Mouse (Mus musculus) hindbrain, postnatal 0 days (tissue): Measurements from ENCODE around the gene Ifitm3. TPM values are rescaled to one million over a fixed set of nuclear protein-coding genes. Genes with fewer than 3 reads are reported as not detected.

Source experiments
- ATAC-seq: fragments of 200-750 bp; cut with Nextera tagmentation; 2 replicates; pipeline ENCODE4 v1.8.0; 2017; ENCODE audit warnings: mild to moderate bottlenecking, moderate TSS enrichment, moderate library complexity
- DNase-seq: peaks from one replicate; pipeline ENCODE4 v3.0.0-alpha.2; 2015; ENCODE audit warnings: low spot score
- H3K27ac ChIP-seq: fragments of 300-500 bp; sonication (generic); 2 replicates; pipeline ENCODE4 v1.5.1; 2014; ENCODE audit warnings: mild to moderate bottlenecking
- H3K27me3 ChIP-seq: fragments of 300-500 bp; sonication (generic); 2 replicates; pipeline ENCODE4 v1.6.1; 2014; ENCODE audit warnings: low read length, mixed read lengths; ENCODE audit not compliant: insufficient read depth
- H3K36me3 ChIP-seq: fragments of 300-500 bp; sonication (generic); 2 replicates; pipeline ENCODE4 v1.6.1; 2014; ENCODE audit warnings: low read length, mixed read lengths; ENCODE audit not compliant: insufficient read depth
- H3K4me1 ChIP-seq: fragments of 300-500 bp; sonication (generic); 2 replicates; pipeline ENCODE4 v1.6.1; 2014; ENCODE audit warnings: antibody characterized with exemption, low read length, mixed read lengths; ENCODE audit not compliant: insufficient read depth
- H3K4me2 ChIP-seq: fragments of 300-500 bp; sonication (generic); 2 replicates; pipeline ENCODE4 v1.6.1; 2014; ENCODE audit warnings: low read depth, mild to moderate bottlenecking, low read length, moderate library complexity, mixed read lengths
- H3K4me3 ChIP-seq: fragments of 300-500 bp; sonication (generic); 2 replicates; pipeline ENCODE4 v1.5.1; 2014; ENCODE audit warnings: low read length
- H3K9ac ChIP-seq: fragments of 300-500 bp; sonication (generic); replicated peaks from 2 replicates; pipeline ENCODE4 v1.6.1; 2014; ENCODE audit warnings: mild to moderate bottlenecking, low read length, moderate library complexity, mixed read lengths
- H3K9me3 ChIP-seq: fragments of 300-500 bp; sonication (generic); 2 replicates; pipeline ENCODE4 v1.6.1; 2016; ENCODE audit warnings: low read length, mixed read lengths
- CTCF ChIP-seq: IDR thresholded peaks from 2 replicates; pipeline ENCODE4 v1.5.1; 2016; ENCODE audit warnings: antibody characterized with exemption, control low read depth, low read depth
- WGBS: fragments of 180-500 bp; shearing (Covaris S2); extraction: QIAGEN DNeasy Blood & Tissue Kit; methylation state at CpG from one replicate; pipeline ENCODE4 v1.1.7; 2014; 5-methylcytosine and 5-hydroxymethylcytosine counted together
- polyA plus RNA-seq: library from polyadenylated mRNA; unstranded; fragments of >200 nt; fragmentation: Nextera tagmentation; extraction: Ambion mirVana; gene quantifications from 2 replicates; pipeline ENCODE4 v1.2.1, GENCODE M21; 2015
- total RNA-seq: library from RNA; depleted of rRNA; stranded (reverse); fragments of >200 nt; gene quantifications from 2 replicates; pipeline ENCODE4 v1.2.3, GENCODE M21; 2014

The Ifitm3 gene
- total and polyA plus RNA-seq, 2 experiments from 2014 or later = 29.3 to 92.8 TPM

GRCm38 (mm10) chr7:140998853-140999700 lies 11.5 kb downstream of the Ifitm3 start:
- H3K36me3 ChIP-seq = no peaks in the 10 kb centered on the region
- H3K4me1 ChIP-seq = no peaks in the 10 kb centered on the region
- 89% methylated on average over 11 of the region's 11 CpGs for WGBS
- H3K4me3 ChIP-seq = no peak overlapping the region
- no peak overlapping the region for H3K27ac ChIP-seq
- no peaks in the 10 kb centered on the region for H3K27me3 ChIP-seq
- no peak for ATAC-seq
- DNase-seq = no peak
- no peak overlapping the region for H3K4me2 ChIP-seq
- H3K9ac ChIP-seq = no peak overlapping the region
- no peaks in the 10 kb centered on the region for H3K9me3 ChIP-seq
- no peak for TF ChIP-seq CTCF

DNA sequence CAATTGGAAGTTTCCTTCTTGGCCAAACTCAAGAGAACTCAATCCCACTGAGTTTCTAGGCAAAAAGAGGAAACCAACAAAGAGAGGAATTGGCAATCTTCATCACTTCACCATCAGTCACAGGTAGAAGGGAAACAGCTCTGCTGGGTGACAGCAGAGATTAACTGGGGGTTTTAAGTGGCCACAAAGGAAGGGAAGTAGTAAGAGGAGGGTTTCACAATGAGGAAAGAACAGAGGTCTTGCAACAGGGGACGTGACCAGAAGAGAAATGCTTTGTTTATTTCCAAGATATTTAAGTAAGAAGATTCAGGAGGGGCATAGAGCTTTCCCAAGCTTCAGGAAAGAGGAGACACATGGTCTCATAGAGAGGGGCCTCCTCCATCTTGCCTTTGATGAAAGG lies 12.8 kb downstream of the Ifitm3 start:
- WGBS = 52% methylated on average over 1 of the region's 1 CpGs

GRCm38 (mm10) chr7:140991117-140991689 lies 19.4 kb downstream of the Ifitm3 start:
- ATAC-seq (no peak), DNase-seq (no peak)
- H3K36me3 ChIP-seq = no peaks in the 10 kb centered on the region
- H3K9me3 ChIP-seq = no peaks in the 10 kb centered on the region
- no peak overlapping the region for H3K9ac ChIP-seq
- no peaks in the 10 kb centered on the region for H3K27me3 ChIP-seq
- no peak overlapping the region for H3K4me2 ChIP-seq
- no peak overlapping the region for H3K27ac ChIP-seq
- TF ChIP-seq CTCF = no peak
- no peaks in the 10 kb centered on the region for H3K4me1 ChIP-seq
- H3K4me3 ChIP-seq = no peak overlapping the region
- 89% methylated on average over 13 of the region's 14 CpGs for WGBS

More for the DNA sequence above, 12.8 kb downstream of the Ifitm3 start:
- TF ChIP-seq CTCF = no peak
- Histone ChIP-seq H3K9ac (no peak overlapping the region), H3K36me3 (no peaks in the 10 kb centered on the region), H3K27ac (no peak overlapping the region), H3K4me3 (no peak overlapping the region), H3K4me1 (no peaks in the 10 kb centered on the region), H3K27me3 (no peaks in the 10 kb centered on the region), H3K4me2 (no peak overlapping the region), H3K9me3 (no peaks in the 10 kb centered on the region)
- DNase-seq = no peak
- no peak for ATAC-seq

DNA sequence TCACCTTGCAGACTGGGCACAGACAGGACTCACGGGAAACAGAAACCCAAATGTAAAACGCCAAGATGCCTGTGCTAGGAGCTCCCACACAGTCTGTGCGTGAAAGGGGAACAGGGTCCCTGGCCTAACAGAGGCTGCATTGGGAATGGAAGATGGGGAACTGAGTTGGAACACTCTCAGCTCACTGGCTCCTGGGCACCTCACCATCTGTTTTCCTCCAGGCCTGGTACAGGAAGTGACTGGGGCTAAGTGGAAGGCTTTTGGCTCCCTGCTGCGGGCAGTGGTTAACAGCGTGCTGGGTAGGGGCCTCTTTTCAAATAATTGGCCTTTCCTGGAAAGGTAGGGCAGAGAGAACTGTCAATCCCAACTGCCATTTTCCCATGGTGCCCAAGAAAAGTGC lies 19.9 kb downstream of the Ifitm3 start:
- no peak for TF ChIP-seq CTCF
- DNase-seq (no peak), ATAC-seq (no peak)
- WGBS = 65% methylated on average over 5 of the region's 5 CpGs
- H3K27me3 ChIP-seq = no peaks in the 10 kb centered on the region
- H3K27ac ChIP-seq = no peak overlapping the region
- H3K4me3 ChIP-seq = no peak overlapping the region
- H3K36me3 ChIP-seq = no peaks in the 10 kb centered on the region
- no peaks in the 10 kb centered on the region for H3K9me3 ChIP-seq
- no peak overlapping the region for H3K9ac ChIP-seq
- no peaks in the 10 kb centered on the region for H3K4me1 ChIP-seq
- no peak overlapping the region for H3K4me2 ChIP-seq

GRCm38 (mm10) chr7:140990185-140990584 lies 20.4 kb downstream of the Ifitm3 start:
- DNase-seq = no peak
- H3K27me3 ChIP-seq = no peaks in the 10 kb centered on the region
- 81% methylated on average over 6 of the region's 6 CpGs for WGBS
- no peak for TF ChIP-seq CTCF
- no peaks in the 10 kb centered on the region for H3K36me3 ChIP-seq
- H3K27ac ChIP-seq = no peak overlapping the region
- H3K4me2 ChIP-seq = no peak overlapping the region
- H3K9ac ChIP-seq = no peak overlapping the region
- ATAC-seq = no peak
- no peaks in the 10 kb centered on the region for H3K4me1 ChIP-seq
- no peaks in the 10 kb centered on the region for H3K9me3 ChIP-seq
- no peak overlapping the region for H3K4me3 ChIP-seq

- Histone ChIP-seq H3K9ac (no peak overlapping the region), H3K27ac (no peak overlapping the region), H3K27me3 (no peaks in the 10 kb centered on the region), H3K4me1 (no peaks in the 10 kb centered on the region), H3K4me3 (no peak overlapping the region), H3K36me3 (no peaks in the 10 kb centered on the region), H3K9me3 (no peaks in the 10 kb centered on the region), H3K4me2 (no peak overlapping the region)
- no peak for DNase-seq
- TF ChIP-seq CTCF = no peak
- 80% methylated on average over 4 of the region's 4 CpGs for WGBS
- ATAC-seq = no peak
Observed at GRCm38 (mm10) chr7:140989022-140989421, 21.5 kb downstream of the Ifitm3 start.
